Mouse (Mus musculus): Measurements from ENCODE around the gene Adam12. TPM values are rescaled to one million over a fixed set of nuclear protein-coding genes. Genes with fewer than 3 reads are reported as not detected.

Adam12 gene
- total RNA-seq, 2 experiments from 2014 or later, result 8.1 to 8.7 TPM

DNA sequence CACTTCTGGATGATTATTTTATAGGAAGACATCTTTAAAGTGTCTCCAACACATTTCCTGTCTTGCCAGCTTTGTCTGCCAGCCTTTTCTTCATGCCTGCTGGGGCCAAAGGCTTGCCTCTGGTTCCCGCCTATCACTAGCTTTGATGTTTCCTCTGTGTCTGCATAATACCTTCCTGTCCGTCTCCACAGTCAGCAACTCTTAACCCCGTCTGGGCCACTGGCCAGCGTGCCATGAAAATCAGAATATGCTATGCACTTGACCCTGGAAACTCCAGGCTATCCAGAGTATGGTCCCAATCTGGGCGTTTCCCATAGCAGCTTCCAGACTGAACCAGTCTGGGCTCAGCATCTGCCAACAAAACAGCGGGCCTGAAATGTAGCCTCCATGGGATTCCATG lies 69.1 kb downstream of the Adam12 start:
- no peak for DNase-seq (ENCODE audit: extremely low spot score in 1 of 2, low spot score in 1 of 2)

DNA sequence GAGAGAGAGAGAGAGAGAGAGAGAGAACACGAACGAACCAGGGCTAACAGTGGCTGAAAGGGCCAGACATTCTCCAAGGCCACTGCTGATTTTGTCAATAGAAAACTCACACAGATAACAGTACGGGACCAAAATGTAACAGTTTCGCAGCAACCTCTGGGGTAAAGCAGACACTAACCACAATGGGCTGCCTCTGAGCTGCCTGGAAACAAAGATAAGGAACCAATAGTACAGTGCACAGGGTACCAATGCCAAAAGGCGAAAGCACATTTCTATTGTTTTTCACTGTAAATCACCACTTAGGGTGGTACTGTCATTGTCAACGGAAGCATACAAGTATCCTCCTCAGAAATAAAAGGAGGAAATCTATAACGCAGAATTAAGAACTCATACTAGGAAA lies 72.3 kb downstream of the Adam12 start:
- no peak for DNase-seq (ENCODE audit: extremely low spot score in 1 of 2, low spot score in 1 of 2)

DNA sequence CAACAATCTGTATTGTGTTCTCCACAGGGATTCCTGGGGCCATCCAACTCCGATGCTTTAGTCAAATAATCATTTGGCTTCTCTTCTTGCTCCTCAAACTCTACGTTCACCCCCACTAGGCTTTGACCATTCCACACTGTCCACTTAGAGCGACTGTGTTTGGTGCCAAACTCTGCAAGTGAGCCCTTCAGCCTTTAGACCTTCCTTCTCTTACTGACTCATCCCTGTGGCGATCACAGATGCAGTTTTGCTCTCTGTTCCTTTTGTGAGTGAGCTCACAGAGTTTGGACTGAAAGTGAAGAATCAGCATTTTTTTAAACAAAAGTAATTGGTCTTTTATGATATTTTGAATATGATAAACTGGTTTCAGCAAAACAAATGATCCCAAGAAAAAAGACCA lies 80.6 kb downstream of the Adam12 start:
- no peak for DNase-seq (ENCODE audit: extremely low spot score in 1 of 2, low spot score in 1 of 2)

DNA sequence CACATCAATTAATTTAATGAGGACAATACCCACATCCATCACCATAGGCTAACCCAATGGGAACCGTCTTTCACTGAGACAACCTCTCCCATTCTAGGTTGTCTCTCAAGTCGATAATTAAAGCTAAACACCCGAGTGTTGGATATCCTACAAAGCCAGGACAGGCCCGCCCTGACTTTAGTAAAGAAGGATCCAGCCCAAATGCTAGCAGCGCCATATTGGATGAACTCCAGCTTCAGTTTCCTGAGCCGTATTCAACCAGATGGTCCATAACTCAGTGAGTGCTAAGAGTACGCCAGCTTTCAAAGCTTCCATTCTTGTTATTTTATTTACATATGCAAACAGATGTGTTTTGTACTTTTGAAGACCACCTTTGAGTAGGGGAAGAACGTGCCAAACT lies 81.6 kb downstream of the Adam12 start:
- no peak for DNase-seq (ENCODE audit: extremely low spot score in 1 of 2, low spot score in 1 of 2)

DNA sequence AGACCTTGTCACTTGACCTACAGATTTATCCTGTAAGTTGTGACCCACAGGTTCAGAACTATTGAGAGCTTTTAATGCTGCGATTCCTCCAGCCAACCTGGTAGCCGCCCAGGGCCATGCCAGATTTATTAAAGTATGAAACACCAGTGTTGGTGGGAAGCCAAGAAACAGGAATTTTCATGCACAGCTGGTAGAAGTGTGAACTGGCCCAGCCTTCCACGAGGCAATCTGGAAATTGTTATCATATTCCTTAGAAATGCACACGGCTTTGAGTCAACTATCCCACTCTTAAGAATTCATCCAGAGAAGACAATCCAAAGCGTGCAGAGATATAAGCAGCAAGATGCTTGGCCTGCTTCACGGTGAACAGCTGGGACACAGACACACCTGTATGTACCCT lies 82.6 kb downstream of the Adam12 start:
- DNase-seq (ENCODE audit: extremely low spot score in 1 of 2, low spot score in 1 of 2), result no peak

DNA sequence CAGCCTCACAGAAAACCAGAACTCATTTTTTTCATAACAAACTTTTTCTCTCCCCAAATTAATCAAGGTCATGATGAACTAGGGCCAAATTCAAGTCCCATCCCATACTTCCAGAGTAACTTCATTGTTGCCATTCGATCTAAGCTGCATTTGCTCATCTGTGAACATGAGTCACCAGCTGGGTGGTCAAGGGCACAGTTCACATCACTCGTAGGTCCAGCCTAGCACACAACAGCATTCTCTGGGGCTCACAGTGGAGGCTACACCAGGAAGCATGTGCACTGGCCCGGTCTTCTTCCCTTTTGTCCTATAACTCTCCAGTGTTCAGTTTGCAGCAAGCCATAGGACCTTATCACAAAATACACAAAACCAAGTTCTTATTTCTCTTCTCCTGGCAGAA lies 84.4 kb downstream of the Adam12 start:
- DNase-seq (ENCODE audit: extremely low spot score in 1 of 2, low spot score in 1 of 2), result no peak

DNA sequence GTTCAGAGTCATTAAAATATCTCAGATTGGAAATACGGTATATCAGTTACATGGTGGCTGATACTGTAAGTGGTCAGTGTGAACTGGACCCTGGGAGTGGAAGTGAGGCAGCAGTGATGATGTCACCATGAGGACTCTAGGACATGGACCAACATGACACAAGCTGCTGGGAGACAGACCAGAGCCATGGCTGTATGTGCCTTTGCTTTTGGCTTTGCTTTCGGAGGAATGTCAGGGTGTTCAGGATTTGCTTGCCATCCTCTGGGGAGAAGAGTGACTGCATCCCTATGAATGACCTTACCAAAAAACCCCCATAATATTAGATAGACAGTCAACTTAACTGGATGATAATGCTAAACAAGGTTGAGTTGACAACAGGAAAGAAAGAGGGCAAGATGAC lies 85.1 kb downstream of the Adam12 start:
- no peak for DNase-seq (ENCODE audit: extremely low spot score in 1 of 2, low spot score in 1 of 2)

DNA sequence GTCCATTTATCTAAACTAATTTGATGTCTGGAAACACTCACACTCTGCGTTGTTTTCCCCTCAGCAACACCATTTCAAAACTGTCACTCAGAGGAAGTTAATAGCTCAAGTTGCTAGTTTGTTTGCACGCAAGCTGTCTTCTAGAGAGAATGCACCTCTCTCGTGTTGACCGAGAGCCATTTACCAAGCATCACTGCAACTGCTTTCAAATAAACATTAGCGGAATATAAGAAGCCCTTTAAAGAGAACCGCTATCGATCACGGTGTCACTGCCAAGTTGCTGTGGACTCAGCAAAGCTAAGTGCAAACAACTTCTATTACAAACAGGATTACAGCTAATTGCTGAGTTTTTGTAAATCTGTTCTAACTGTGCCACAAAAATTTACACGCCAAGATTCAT lies 87.8 kb downstream of the Adam12 start:
- DNase-seq (ENCODE audit: extremely low spot score in 1 of 2, low spot score in 1 of 2), result no peak

DNA sequence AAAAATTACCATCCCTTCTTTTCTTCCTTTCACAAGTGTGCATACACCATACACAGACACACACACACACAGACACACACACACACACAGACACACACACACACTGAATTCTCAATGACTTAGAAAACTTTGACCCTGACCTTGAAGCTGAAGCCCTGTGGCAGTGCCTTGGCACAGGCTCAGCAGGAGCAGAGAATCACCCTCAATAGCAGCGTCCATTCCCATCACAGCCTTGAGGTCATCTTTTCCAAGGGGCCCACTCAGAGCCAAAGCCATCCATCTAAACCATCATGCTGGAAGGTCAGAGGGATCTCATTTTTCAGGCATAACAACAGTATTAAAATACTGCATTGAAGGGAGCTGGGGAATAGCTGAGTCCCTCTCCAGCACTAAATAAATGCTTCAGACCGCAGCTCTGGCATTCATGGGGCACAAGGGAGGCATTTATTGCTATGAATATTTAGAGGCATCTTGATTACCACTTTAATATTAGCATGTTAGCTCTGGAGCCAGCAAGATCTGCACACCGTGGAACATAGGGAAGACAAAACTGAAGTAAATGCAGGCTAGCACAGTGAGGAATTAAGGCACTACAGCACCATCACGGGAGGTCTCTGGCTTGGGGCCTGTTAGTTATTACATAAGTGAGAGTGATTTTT lies 92.5 kb downstream of the Adam12 start:
- DNase-seq (ENCODE audit: extremely low spot score in 1 of 2, low spot score in 1 of 2), result no peak

DNA sequence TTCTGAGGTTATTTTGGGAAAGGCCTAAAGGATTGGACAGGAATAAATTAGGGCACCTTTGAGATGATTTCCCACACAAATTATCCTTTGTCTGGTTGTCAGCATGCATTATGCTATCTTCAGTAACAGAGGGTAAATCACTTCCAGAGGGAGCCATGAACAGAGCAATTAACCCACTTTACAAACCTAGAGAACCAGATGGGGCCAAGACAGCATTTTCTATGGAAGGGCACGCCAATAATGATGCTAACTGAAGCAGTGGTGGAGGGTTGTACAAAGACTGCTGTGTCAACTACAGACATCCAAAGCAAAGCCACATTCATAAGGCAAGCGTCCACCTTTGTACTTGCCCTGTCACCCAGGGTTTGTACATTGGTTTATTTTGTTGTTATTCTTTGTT lies 99.6 kb downstream of the Adam12 start:
- no peak for DNase-seq (ENCODE audit: extremely low spot score in 1 of 2, low spot score in 1 of 2)

DNA sequence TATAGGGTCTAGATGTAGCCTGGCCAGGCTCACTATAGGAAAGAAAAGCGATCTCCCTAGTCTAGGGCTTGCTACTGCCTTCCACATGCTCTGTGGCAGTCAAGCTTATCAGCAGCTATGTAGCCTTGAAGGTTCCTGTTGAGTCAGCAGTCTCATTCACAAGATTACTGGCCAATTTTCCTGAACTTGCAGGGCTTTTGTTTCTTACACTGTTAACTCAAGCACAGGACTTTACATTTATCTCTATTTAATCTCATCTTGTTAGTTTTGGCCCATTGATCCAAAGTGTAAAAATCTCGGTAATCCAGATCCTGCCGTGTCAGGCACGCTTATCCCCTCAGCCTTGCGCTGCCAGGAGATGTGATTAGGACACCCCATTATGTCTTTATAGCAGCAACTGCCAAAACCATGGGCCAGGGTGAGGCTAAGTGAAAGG lies 103.8 kb downstream of the Adam12 start:
- DNase-seq (ENCODE audit: extremely low spot score in 1 of 2, low spot score in 1 of 2), result no peak

DNA sequence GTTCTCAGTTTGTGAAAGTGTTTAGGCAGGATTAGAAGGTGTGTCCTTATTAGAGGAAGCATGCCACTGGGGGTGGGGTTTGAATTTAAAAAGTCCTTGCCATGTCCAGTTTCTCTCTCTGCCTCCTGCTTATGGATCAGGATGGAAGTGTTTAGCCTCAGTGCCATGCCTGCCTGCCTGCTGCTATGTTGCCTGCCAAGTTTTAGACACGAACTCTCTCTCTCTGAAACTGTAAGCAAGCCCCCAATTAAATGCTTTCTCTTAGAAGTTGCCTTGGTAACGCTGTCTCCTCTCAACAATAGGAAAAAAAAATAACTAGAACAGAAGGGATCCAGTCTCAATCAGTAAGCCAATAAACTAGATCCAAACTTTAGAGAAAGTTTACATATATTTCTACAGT lies 110.5 kb downstream of the Adam12 start:
- no peak for DNase-seq (ENCODE audit: extremely low spot score in 1 of 2, low spot score in 1 of 2)

DNA sequence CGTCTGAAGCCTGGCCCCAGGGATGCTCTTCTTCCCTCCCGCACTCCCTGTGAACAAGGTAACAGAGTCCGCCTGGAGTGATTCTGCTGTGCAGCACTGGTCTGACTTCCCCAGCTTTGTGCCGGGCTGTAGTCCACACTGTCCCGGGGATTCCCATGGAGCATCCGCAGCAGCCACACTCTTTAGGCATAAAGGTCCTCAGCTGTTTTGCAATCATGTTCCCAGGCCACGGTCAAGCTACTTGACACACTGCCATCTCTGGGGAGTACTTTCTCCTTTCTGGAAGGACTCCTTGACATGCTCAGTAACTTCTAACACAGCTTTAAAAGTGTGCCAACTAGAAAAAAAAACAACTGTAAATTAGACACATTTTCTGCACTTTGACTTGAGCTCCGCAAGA lies 116.5 kb downstream of the Adam12 start:
- DNase-seq (ENCODE audit: extremely low spot score in 1 of 2, low spot score in 1 of 2), result no peak

DNA sequence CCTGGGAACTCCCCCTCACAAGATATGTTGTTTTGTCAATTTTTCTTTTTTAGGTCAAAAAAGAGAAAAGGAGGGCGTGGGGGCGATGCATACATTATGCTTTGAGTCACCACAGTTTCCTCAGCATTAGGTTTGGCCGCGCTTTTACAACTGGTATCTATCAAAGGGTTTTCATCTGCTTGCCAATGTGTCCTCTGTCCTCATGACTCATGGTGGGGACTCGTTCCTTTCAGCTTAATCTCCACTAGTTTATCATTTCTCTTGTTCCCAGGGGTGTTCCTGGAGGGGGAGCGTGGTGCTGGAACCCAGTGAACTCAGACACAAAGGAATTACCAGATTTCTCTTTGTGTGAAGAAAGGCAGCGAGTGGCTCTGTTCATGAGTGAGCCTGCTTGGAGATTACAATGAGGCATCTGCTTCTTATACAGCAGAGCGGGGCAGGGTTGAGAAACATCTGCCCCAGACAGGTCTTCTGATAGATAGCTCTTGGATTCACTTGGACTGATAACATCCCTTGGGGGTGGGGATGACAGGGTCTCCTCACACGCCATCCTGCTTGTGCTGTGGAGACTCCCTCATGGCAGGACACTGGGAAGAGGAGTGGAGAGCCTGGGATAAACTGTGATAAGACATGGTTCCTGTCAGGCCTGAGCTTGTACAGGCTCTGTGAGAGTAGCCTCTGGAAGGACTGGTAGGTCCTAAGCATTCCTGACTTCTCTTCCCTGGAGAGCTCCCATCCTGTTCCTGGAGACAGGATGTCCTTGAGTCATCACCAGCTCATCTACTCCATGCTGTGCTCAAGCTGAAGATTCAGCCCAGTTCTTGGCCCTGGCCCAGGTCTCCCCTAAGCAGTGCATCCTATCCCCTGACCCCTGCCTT lies 117.4 kb downstream of the Adam12 start:
- no peak for DNase-seq (ENCODE audit: extremely low spot score in 1 of 2, low spot score in 1 of 2)

DNA sequence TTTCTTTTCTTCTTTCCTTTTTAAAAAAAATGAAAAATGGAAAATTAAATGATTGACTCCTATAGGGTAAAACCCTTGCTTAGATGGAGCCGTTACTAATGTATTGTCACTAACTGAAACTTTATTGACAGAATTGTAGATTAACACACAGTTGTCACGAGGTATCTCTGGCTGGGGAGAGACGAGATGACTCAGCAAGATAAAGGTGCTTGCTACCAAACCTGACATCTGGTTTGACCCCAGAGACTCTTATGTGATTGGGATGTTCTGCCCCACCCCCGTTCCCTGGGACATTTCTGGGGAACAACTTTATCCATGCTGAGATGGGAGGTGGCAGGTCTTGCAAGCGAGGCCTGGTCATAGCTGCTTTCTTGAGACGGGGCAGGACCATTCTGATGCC lies 118.1 kb downstream of the Adam12 start:
- DNase-seq (ENCODE audit: extremely low spot score in 1 of 2, low spot score in 1 of 2), result no peak

DNA sequence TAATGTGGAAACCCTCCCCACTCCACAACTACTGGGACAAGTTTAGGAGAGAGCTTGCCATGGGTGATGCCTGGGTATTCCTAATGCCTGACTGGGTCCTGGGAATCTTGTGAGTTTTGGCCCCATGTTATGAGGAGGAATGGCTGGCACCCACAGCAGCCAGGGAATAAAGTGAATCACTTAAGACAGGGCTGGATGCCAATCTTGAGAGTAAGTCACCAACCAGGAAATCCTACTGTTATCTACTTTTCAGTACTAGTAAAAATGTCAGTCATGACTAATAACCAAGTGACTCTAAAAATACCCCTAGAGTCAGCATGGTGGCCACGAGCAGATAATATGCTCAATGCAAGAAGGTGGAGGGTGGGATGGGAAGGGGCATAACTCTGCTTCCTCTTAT lies 121.8 kb downstream of the Adam12 start:
- DNase-seq (ENCODE audit: extremely low spot score in 1 of 2, low spot score in 1 of 2), result no peak

DNA sequence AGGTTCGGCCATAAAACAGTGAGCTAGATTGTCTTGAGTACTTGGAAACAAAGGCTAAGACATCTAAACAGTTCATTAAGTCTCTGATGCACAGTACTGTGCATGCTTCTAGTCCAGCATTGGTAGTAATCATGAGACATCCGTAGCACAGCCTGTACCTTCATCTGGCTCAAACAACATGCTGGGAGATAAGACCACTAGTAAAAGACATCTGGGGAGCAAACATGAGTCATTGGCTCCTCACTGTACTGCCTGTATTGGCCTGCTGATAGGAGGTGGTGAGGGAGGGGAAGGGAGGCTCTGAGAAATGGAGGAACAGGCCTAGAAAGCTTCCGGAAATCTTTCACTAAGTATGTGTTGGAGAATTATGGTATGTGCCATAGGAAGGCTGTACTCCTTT lies 124.1 kb downstream of the Adam12 start:
- no peak for DNase-seq (ENCODE audit: extremely low spot score in 1 of 2, low spot score in 1 of 2)

DNA sequence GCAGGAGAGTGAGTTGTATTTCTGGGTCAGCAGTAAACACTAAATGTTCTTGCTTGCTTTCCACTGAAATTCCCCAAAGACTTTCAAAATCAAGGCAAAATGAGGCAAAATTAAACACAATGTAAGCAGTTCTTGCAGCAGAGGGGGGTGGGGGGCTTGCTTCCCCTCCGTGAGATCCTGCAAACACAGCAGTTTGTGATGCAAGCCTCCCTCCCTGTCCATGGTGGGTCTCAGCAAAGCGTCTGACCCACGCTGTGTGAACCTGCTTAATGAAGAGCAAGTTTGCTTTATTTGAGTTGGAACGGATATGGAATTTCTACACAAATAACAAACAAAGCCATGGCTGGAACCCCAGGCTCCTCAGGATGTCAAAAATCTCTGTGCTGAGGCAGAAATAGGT lies 132.9 kb downstream of the Adam12 start:
- no peak for DNase-seq (ENCODE audit: extremely low spot score in 1 of 2, low spot score in 1 of 2)

DNA sequence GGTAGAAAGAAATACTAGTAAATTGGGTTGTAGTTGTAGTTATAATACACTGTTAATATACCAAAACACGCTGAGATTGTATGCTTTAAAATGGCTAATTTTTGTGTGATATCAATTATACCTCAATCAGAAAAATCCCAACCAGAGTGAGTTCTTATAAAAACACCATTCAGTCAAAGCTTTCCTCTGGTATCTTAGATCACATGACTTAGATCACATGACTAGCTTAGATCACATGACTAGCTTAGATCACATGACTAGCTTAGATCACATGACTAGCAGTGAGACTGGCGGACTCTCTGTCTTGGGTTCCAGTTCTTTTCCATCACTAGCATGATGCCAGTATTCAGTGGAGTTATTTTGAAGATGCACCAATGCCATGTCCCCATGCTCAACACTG lies 134.1 kb downstream of the Adam12 start:
- no peak for DNase-seq (ENCODE audit: extremely low spot score in 1 of 2, low spot score in 1 of 2)

DNA sequence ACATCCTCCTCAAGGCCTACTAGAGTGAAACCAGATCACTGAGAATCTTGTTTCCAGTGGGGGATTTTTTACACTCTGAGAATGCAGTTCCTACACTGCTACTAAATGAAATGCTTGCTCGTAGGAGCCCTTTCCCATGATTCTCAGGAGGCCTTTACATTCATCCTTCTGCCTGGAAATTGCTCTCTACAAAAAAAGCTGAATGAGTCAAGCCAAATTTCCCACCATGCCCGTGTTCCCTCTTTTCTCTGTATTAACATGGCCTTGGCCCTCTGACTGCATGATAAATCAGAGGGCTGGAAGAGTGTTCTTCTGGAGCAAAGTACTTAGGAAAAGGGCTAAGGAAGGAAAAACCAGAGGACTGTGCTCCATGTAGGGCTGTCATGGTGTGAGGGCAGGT lies 138.1 kb downstream of the Adam12 start:
- no peak for DNase-seq (ENCODE audit: extremely low spot score in 1 of 2, low spot score in 1 of 2)

DNA sequence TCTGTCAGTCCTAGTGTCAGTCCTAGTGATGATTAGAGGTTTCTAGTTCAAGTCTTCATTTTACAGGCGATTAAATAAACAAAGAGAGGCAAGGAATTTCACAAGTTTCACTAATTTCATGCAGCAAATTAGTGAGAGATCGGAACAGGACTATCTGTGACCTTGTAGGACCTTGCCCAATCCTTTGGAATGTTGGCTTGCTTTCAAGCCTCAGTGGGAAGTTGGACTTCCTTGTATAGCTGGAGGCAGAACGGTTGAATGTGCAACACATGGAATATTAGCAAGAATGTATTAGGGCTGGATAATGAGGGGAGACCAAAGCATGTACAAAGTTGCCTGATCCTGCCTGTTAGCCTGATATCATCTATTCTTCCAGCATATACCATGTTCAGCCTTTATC lies 141.2 kb downstream of the Adam12 start:
- DNase-seq (ENCODE audit: extremely low spot score in 1 of 2, low spot score in 1 of 2), result no peak

DNA sequence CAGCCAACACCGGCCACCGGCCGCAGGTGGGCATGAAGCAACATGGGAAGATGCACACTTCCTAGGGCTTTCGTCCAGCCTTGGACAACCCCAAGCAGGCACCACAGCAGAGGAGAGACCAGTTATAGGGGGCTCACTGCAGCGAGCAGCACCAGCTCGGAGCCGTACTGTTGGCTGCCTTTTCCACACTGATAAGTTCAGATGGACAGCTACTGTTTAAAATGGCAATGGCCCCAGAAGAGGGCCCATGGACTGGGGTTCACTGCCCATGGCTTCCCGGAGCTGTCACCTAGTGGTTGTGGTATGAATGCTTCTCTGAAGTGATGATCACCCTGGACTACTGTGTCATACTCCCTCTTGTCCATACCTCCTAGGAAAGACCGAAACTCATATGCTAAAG lies 141.7 kb downstream of the Adam12 start:
- no peak for DNase-seq (ENCODE audit: extremely low spot score in 1 of 2, low spot score in 1 of 2)

Data from layer of hippocampus, postnatal 25 days (tissue).